Mouse (Mus musculus) G1E (cell line): Measurements from ENCODE around the gene Arhgef25. TPM values are rescaled to one million over a fixed set of nuclear protein-coding genes. Genes with fewer than 3 reads are reported as not detected.

Experiments used
- ATAC-seq: 2 replicates; pipeline ENCODE4 v1.8.0; 2016; ENCODE audit warnings: mild to moderate bottlenecking; ENCODE audit not compliant: insufficient number of reproducible peaks, poor library complexity, low FRiP score, severe bottlenecking; ENCODE audit errors: extremely low read depth
- DNase-seq: peaks from one replicate; pipeline ENCODE4 v3.0.0; 2012; ENCODE audit warnings: low spot score
- H3K27me3 ChIP-seq: 2 replicates; pipeline ENCODE4 v1.6.1; 2012; ENCODE audit warnings: mild to moderate bottlenecking, low read length, inconsistent platforms; ENCODE audit not compliant: insufficient read depth
- H3K36me3 ChIP-seq: replicated peaks from 2 replicates; pipeline ENCODE3; 2012; ENCODE audit warnings: mild to moderate bottlenecking, inconsistent platforms
- H3K4me1 ChIP-seq: 2 replicates; pipeline ENCODE4 v1.6.1; 2012; ENCODE audit warnings: low read depth, low read length, inconsistent platforms, mixed read lengths; ENCODE audit not compliant: insufficient read depth
- H3K4me3 ChIP-seq: 2 replicates; pipeline ENCODE4 v1.5.1; 2012; ENCODE audit warnings: low read depth, mild to moderate bottlenecking, inconsistent platforms, low read length, moderate library complexity, mixed read lengths
- H3K9me3 ChIP-seq: replicated peaks from 2 replicates; pipeline ENCODE4 v1.6.1; 2012; ENCODE audit warnings: inconsistent platforms
- CTCF ChIP-seq: IDR thresholded peaks from 2 replicates; pipeline ENCODE4 v1.5.1; 2012; ENCODE audit warnings: low read depth, low read length, inconsistent platforms, mixed read lengths
- GATA1 ChIP-seq: IDR thresholded peaks from 2 replicates; pipeline ENCODE4 v1.6.1; 2012; ENCODE audit warnings: borderline replicate concordance, low read length, inconsistent platforms, mixed read lengths
- GATA2 ChIP-seq: IDR thresholded peaks from 2 replicates; pipeline ENCODE4 v1.6.1; 2012; ENCODE audit warnings: low read depth, low read length, inconsistent platforms, borderline replicate concordance
- POLR2AphosphoS5 ChIP-seq: IDR thresholded peaks from 2 replicates; pipeline ENCODE4 v1.6.1; 2012; ENCODE audit warnings: low read depth, low read length, inconsistent platforms; ENCODE audit not compliant: insufficient replicate concordance
- TAL1 ChIP-seq: conservative IDR thresholded peaks from 2 replicates; pipeline ENCODE4 v1.6.1; 2012; ENCODE audit warnings: low read depth, low read length, inconsistent platforms, mixed read lengths
- polyA plus RNA-seq: library from polyadenylated mRNA; stranded (reverse); fragments of >175 nt; gene quantifications from 2 replicates; pipeline ENCODE4 v1.2.3, GENCODE M21; 2012
- total RNA-seq, 2 experiments: library from RNA; stranded (forward) in 1 of 2; stranded (reverse) in 1 of 2; fragments of 200-1000 nt in 1 of 2; fragments of >200 nt in 1 of 2; fragmentation: Nextera tagmentation in 1 of 2; gene quantifications; 2 replicates each; pipeline ENCODE4 v1.2.3; 2014 to 2017

Arhgef25 gene
- total and polyA plus RNA-seq, 3 experiments = 51.4 to 98.4 (median 70.1) TPM

- H3K4me1 ChIP-seq = peaks cover 21% of the 10 kb centered on the region
- ATAC-seq (no peak), DNase-seq (no peak)
- no peak overlapping the region for H3K4me3 ChIP-seq
- no peak for TF ChIP-seq GATA2
- no peak for TF ChIP-seq POLR2AphosphoS5
- TF ChIP-seq TAL1 = no peak
- TF ChIP-seq GATA1 = no peak
- TF ChIP-seq CTCF = no peak
- no peaks in the 10 kb centered on the region; the same call in 1 of the 2 replicates for H3K27me3 ChIP-seq
- no peaks in the 10 kb centered on the region for H3K36me3 ChIP-seq
- no peaks in the 10 kb centered on the region for H3K9me3 ChIP-seq
Observed at GRCm38 (mm10) chr10:127143228-127143627, 46.7 kb downstream of the Arhgef25 start.

DNA sequence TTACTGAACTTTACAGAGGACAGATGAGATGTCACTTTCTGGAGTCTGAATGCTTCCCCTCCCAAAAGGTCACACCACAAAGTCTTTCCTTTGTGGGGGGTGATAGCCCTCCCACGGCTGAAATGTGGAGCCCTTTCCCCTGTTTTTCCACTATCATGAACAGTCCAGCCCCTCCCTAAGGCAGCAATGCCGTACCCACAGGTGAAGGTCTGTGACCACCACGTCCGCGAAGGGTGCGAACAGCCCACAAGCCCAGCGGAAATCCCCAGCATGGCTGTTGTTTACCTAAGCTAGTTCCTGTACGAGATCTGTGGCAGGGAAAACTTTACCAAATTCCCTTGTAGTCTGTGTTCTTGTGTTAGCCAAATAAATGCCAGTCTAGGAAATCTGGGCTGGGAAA lies 48.4 kb downstream of the Arhgef25 start:
- ATAC-seq (no peak), DNase-seq (no peak)
- TF ChIP-seq GATA2 (no peak), GATA1 (no peak), POLR2AphosphoS5 (no peak), CTCF (no peak), TAL1 (no peak)
- Histone ChIP-seq H3K4me1 (peaks cover 35% of the 10 kb centered on the region), H3K4me3 (no peak overlapping the region), H3K9me3 (no peaks in the 10 kb centered on the region), H3K27me3 (no peaks in the 10 kb centered on the region; the same call in 1 of the 2 replicates), H3K36me3 (no peaks in the 10 kb centered on the region)

DNA sequence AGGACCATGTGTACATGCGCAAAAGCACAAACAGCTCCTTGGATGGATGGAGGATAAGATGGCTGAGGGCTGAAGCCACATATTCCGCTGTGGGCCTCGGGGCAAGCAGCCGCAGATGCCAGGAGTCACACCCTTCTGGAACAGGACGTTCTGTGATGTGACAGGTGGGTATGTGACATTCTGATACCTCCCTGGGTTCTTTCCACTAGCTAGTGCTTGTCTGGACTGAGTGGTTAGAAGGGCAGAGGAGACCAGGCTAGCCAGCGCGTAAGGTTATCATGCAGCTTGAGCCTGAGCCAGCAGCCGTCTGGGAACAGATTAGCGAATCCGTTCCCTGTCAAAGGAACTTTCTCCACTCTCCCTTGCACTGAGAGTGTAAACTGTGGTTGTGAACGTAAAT lies 48.9 kb downstream of the Arhgef25 start:
- no peaks in the 10 kb centered on the region for H3K9me3 ChIP-seq
- H3K4me1 ChIP-seq = peaks cover 40% of the 10 kb centered on the region
- no peak overlapping the region for H3K4me3 ChIP-seq
- H3K36me3 ChIP-seq = no peaks in the 10 kb centered on the region
- H3K27me3 ChIP-seq = no peaks in the 10 kb centered on the region; the same call in 1 of the 2 replicates
- TF ChIP-seq POLR2AphosphoS5 = no peak
- TF ChIP-seq TAL1 = no peak
- TF ChIP-seq GATA1 = no peak
- ATAC-seq = no peak
- DNase-seq = no peak

DNA sequence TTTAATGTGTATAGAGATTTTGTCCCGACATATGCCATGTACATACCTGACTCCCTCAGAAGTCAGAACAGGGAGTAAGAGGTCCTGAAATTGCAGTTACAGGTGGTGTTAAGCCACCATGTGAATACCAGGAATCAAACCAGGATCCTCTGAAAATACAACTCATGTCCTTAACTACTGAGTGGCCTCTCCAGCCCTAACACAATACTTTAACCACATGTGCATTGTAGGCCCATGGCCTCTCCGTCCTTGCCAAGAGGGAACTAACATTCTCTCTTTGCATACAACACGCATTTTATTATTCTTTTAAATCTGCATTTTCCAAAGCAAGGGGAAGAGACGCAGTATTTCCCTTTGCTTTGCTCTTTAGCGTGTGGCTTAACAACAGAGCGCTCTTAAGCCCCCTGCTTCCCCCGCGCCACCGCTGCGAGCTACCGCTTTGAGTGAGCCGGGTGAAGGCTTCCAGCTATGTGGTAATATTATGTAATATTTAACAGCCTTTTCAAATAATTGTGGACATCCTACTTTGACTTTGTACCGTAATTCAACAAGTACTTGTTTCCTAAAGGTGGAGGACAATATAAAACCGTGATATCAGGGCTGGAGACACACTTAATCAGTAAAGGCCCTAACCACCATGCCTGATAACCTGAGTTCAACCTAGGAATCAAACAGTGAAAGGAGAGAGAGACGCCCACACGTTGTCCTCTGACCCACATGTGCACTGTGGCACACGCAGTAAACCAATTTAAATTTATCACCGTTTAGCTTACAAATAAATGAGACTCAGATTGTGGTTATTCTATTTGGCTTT lies 51.3 kb downstream of the Arhgef25 start:
- H3K4me3 ChIP-seq = no peak overlapping the region
- DNase-seq (no peak), ATAC-seq (no peak)
- H3K4me1 ChIP-seq = peaks cover 51% of the 10 kb centered on the region
- no peaks in the 10 kb centered on the region for H3K36me3 ChIP-seq
- H3K9me3 ChIP-seq = no peaks in the 10 kb centered on the region
- H3K27me3 ChIP-seq = no peaks in the 10 kb centered on the region; the same call in 1 of the 2 replicates
- TF ChIP-seq TAL1 (no peak), GATA2 (no peak), GATA1 (no peak), POLR2AphosphoS5 (no peak), CTCF (no peak)

GRCm38 (mm10) chr10:127137896-127138295 lies 52.0 kb downstream of the Arhgef25 start:
- no peak for TF ChIP-seq GATA2
- TF ChIP-seq POLR2AphosphoS5 = no peak
- no peak for TF ChIP-seq CTCF
- TF ChIP-seq GATA1 = no peak
- TF ChIP-seq TAL1 = no peak
- Histone ChIP-seq H3K27me3 (no peaks in the 10 kb centered on the region; the same call in 1 of the 2 replicates), H3K4me1 (peaks cover 57% of the 10 kb centered on the region), H3K4me3 (no peak overlapping the region), H3K36me3 (no peaks in the 10 kb centered on the region), H3K9me3 (no peaks in the 10 kb centered on the region)
- ATAC-seq (no peak), DNase-seq (no peak)

DNA sequence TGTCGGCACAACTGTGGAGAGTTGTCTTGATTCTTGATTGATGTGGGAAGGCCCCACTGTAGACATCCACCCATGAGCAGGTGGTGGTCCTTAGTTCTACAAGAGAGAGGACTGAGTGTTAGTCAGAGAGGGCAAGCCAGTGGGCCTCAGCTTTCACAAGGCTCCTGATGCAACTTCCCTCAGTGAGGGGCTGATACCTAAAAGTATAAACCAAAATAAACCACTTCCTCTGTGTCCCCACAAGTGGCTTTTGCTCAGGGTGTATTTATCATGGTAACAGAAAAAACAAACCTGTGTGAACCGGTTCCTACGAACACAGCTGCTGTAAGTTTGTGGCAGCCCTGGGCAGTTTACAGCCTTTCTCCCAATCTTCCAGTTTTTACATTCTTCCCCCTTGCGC lies 53.4 kb downstream of the Arhgef25 start:
- H3K27me3 ChIP-seq = no peaks in the 10 kb centered on the region; the same call in 1 of the 2 replicates
- no peak for ATAC-seq
- H3K4me1 ChIP-seq = peaks cover 64% of the 10 kb centered on the region
- H3K36me3 ChIP-seq = peaks cover 2% of the 10 kb centered on the region
- no peak overlapping the region for H3K4me3 ChIP-seq
- no peaks in the 10 kb centered on the region for H3K9me3 ChIP-seq
- no peak for DNase-seq
- TF ChIP-seq POLR2AphosphoS5 (no peak), TAL1 (no peak), GATA1 (no peak), GATA2 (no peak), CTCF (no peak)
